Mouse (Mus musculus): ENCODE results near the gene Prkca.

DNA sequence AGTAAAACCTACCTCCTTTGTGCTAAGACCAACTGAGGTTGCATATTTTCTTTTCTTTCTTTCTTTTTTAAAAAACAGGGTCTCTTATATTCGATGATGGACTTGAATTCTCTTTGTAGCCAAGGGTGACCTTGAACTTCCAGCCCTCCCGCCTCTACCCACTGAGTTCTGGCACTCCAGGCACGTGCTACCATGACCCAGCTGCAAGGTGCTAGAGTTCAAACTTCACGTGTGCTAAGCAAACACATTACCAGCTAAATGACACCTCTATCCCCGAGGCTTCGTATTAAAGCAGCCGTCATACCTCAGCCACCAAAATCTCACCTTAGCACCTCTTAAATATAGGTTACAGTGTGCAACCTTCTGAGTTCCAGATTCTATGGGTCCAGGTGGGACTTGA is 21.9 kb upstream of the Prkca start:
- TF ChIP-seq CTCF (IDR thresholded peaks at IDR 0.05; ENCODE audit: control insufficient read depth, insufficient read depth, insufficient read length) (no peak), MAX (IDR thresholded peaks at IDR 0.05) (peak; percentile 77), MYOG (IDR thresholded peaks at IDR 0.05; ENCODE audit: control insufficient read depth, extremely low read depth, insufficient read length) (no peak), USF1 (IDR thresholded peaks at IDR 0.05; ENCODE audit: low read depth) (no peak), MYOD1 (IDR thresholded peaks at IDR 0.05; ENCODE audit: control insufficient read depth, insufficient read length, low read depth) (no peak), CEBPB (IDR thresholded peaks at IDR 0.05; ENCODE audit: low read depth) (no peak), FOSL1 (IDR thresholded peaks at IDR 0.05; ENCODE audit: insufficient read depth, low read length, poor library complexity, severe bottlenecking) (no peak)
